Mouse (Mus musculus) urinary bladder, adult 2 months (tissue): Measurements from ENCODE around the gene Tarbp2. TPM values are rescaled to one million over a fixed set of nuclear protein-coding genes. Genes with fewer than 3 reads are reported as not detected.
A peak's percentile ranks its signal among the peaks of the same experiment; 100 is the strongest.

Experiments used
- DNase-seq: peaks from one replicate; pipeline ENCODE4 v3.0.0; 2022; ENCODE audit warnings: low spot score
- polyA plus RNA-seq: library from polyadenylated mRNA; depleted of rRNA; stranded (reverse); fragments of >200 nt; gene quantifications from 2 replicates; pipeline ENCODE4 v1.2.3, GENCODE M21; 2012

Gene Tarbp2
- polyA plus RNA-seq, 1 experiment: 72.5 TPM

GRCm38 (mm10) chr15:102505770-102506463 is 12.1 kb upstream of the Tarbp2 start:
- no peak for DNase-seq

- DNase-seq: no peak
Observed at GRCm38 (mm10) chr15:102506464-102506830, 11.5 kb upstream of the Tarbp2 start.

DNA sequence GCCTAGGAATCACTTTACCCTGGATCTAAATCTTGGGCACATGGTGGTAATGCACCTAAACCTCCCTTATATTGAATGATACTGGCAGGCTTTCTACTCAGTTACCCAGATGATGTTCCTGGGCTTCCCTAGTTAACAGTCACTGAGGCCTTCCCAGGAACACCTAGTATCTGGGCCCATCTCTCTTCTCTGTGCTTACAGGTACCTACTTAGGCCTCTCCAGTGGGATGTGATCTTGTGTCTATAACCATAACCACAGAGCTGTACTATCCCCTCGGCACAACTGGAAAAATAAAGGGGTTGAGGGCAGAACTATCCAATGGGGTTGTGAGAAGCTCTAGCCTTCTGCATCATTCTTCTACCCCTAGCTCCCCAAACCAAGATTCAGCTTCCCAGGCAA is 11.1 kb upstream of the Tarbp2 start:
- DNase-seq: no peak

DNA sequence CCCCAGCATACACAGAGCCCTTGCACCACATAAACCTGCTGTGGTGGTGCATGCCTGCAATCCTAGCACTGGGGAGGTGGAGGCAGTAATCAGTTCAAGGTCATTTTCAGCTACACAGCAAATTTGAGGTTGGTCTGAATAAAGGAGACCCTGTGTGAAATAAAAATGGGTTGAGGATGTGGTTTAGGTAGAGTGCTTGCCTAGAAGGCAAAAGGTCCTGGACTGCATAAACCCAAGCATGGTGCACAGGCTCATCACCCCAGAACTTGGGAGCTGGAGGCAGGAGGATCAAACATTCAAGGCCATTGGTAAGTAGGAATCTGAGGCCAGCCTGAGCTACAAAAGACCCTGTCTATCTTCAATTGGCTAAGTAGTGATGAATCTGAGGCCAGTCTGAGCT is 10.4 kb upstream of the Tarbp2 start:
- no peak for DNase-seq

GRCm38 (mm10) chr15:102508336-102508735 is 9.7 kb upstream of the Tarbp2 start:
- no peak for DNase-seq

- no peak for DNase-seq
Observed at GRCm38 (mm10) chr15:102510110-102510509, 7.9 kb upstream of the Tarbp2 start.

- DNase-seq: peak; percentile 65
Observed at GRCm38 (mm10) chr15:102510590-102511284, 7.3 kb upstream of the Tarbp2 start.

- DNase-seq: no peak
Observed at GRCm38 (mm10) chr15:102511285-102511833, 6.6 kb upstream of the Tarbp2 start.

DNA sequence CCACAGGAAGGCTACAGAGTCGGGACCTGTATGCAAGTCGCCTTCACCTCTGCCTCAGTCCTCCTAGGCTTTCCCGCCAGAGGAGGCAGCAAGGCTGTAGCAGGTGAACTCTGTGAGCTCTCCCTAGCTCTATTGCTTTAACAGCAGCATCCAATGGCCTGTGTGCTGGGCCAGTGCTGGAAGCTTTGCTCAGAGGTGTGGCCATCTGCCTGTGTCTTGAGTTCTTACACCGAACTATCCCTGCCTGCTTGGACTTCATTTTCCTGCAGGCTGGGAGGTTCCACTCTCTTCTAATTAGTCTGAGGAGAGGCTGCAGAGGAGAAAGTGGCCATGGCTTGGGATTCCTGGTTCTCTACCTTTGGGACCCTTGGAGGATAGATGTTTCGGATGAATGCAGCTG is 6.0 kb upstream of the Tarbp2 start:
- DNase-seq: no peak

GRCm38 (mm10) chr15:102512471-102512870 is 5.5 kb upstream of the Tarbp2 start:
- DNase-seq: no peak

DNA sequence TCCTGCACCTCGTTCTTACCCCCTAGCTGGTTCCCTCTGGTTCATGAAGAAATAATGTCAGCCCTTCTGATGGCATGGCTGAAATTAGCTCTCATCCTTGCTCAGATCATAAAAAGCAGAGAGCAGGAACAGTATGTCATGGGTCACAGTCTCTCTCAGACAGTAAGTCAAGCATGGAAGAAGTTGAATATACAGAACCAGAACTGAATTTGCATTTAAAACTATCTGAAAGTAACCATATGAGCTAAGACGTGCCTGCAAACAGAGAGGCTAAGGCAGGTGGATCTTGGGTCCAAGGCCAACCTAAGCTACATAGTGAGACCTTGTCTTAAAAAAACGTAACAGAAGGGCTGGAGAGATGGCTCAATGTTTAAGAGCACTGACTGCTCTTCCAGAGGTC is 5.0 kb upstream of the Tarbp2 start:
- no peak for DNase-seq

GRCm38 (mm10) chr15:102515261-102515660 is 2.7 kb upstream of the Tarbp2 start:
- DNase-seq: no peak

DNA sequence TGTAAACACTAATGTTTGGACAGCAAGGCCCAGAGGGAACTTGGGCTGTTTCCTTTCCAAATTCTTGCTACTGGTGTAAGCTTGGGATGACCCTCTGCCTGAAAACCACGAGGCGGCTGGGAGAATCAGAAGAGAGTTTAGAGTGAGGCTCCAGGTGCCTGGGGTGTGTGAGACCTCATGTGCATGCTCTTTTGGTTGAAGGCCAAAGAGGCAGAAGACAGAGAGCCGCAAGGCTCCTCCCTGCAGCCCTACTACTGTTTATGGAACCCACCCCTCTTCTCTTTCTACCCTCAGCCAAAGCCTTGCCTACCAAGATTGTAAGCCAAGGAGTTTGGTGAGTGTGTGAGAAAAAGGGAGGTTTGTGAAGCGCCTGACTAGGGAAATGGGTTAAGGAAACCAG is 2.2 kb upstream of the Tarbp2 start:
- no peak for DNase-seq

- no peak for DNase-seq
Observed at GRCm38 (mm10) chr15:102516293-102516692, 1.7 kb upstream of the Tarbp2 start.

DNA sequence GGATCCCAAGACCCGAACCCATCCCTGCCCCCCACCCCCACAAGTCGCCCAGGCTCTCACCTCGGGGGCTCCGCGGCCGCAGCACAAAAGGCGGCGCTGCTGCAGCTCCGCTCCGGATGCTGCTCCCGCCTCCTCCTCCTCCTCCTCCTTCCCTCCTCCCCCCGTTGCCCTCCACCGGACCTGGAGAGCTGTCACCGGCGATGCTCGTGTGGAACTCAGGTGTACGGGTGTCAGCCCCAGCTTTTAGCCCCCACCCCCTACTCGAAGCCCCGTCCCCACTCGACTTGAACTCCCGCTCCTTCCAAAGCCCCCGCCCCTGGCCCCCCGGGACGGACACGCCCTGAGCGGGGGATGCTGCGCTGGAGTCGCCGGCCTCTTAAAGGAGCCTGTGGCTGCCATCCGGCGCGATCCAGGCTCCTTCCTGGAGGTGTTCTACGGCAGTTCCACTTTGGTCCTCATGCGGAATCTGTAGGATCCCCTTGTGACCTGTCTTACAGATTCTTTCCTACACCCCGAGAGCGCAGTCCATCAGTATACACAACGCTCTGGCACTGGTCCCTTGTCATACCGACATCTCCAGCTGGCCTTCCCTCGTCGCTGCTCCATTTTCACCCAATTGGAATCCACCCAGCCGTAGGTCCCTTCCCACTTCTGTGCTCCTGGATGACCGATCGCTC is 1.1 kb upstream of the Tarbp2 start, which contains the start of gene Map3k12:
TSS of gene Map3k12 (minus strand) at position 337 of the 677 bp plus-strand sequence.
- DNase-seq: peak; percentile 62

DNA sequence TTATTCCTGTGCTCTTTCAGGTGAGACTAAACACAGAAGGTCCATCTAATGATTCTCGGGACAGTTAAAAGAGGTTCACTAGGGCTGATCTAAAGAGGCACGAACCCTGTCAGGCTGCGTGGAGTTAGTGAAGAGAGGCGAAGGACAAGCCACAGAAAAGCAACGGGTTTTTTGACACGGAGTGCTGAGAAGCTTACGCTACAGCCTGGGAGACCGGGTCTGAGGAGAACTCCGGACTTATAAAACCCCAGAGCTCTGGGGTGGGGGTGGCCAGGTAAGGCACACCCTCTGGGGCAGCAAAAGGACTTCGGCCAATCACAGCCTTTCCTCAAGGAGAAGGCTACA is 389 bp upstream of the Tarbp2 start:
- no peak for DNase-seq

GRCm38 (mm10) chr15:102518859-102519201 is 838 bp downstream of the Tarbp2 start:
- no peak for DNase-seq

GRCm38 (mm10) chr15:102519211-102520141 is 1.5 kb downstream of the Tarbp2 start:
- no peak for DNase-seq

DNA sequence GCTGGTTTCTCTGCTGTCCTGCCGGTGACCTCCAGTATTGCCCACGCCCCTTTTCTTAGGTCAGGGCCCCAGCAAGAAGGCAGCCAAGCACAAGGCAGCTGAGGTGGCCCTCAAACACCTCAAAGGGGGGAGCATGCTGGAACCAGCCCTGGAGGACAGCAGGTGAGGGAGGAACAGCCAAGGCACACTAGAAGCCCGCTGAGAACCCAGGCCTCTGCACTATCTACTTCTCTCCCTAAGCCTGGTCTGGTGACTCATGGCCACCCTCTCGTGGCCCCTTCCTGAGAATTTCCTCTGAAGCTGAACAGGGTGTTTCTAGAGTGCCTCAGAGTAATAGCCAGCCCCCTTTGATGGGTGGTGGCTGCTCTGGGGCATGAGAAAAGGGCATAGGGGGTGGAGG is 2.4 kb downstream of the Tarbp2 start:
- DNase-seq: no peak

GRCm38 (mm10) chr15:102521480-102521879 is 3.5 kb downstream of the Tarbp2 start:
- DNase-seq: no peak

- no peak for DNase-seq
Observed at GRCm38 (mm10) chr15:102524892-102525485, 7.0 kb downstream of the Tarbp2 start, which contains the start of gene Npff. Gene Npff (minus strand): TSS chr15:102524942.
